12 mouse cellular contexts compared by ENCODE assay signal in the genomic region with DNA sequence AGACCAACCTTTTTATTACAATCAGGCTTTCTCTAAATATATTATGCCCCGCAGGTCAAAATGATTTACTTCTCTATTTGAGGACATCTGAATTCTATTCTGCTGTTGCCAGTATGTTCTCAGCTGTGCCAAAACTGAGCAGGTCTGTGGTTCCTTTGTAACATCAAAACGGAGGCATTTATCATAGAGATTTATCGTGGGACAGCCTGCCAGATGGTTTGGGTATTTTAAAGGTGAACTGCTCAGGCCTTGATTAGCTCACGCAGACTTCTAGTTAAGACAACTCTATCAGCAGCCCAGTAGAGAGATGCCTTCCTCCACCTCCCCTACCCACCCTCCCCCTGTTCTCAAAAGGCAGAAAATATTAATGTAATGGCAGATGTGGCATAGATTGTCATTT.
DNase-seq lines count a peak whose midpoint lies in the region; ATAC-seq and TF ChIP-seq lines count a peak whose summit lies in the region.
"Had no signal": no experiment of that assay in that cellular context is flagged by ENCODE, and none has a peak within 500 bp of the region (broad histone marks: within the 10 kb centered on the region; RNA-seq: fewer than 3 reads in every experiment).

No protein-coding gene starts in this region.

- 0 out of 2 replicates have a peak overlapping the region, but pooled peaks have one; percentile 56 for H3K27ac ChIP-seq in gastrocnemius, adult 2 months
- no peak overlapping the region for H3K27ac ChIP-seq in midbrain, embryonic 16.5 days (ENCODE audit: low read length)

- no peaks in the 10 kb centered on the region for H3K27me3 ChIP-seq in midbrain, embryonic 16.5 days (ENCODE audit: control insufficient read depth, insufficient read depth, low read depth, low read length)

- WGBS in midbrain, embryonic 16.5 days, result 44% methylated on average over 4 of the region's 4 CpGs

- peak; percentile 63 for ATAC-seq in midbrain, embryonic 16.5 days
- ATAC-seq in megakaryocyte, adult 5-6 weeks (ENCODE audit: poor library complexity, severe bottlenecking), result no peak
- ATAC-seq: inflammation-experienced regulatory T-cells, adult 6 months; liver, postnatal 0 days had no signal

- DNase-seq in gastrocnemius, adult 2 months, result no peak
- DNase-seq in gastrocnemius, adult 18-20 months (ENCODE audit: low spot score), result no peak
- peak; percentile 11 for DNase-seq in adrenal gland, postnatal 10 days
- DNase-seq in forelimb bud, embryonic 11.5 days (ENCODE audit: low read depth, low spot score), result peak; percentile 58
- DNase-seq in thymus, postnatal 25 days, result no peak
- no peak for DNase-seq in urinary bladder, postnatal 14 days (ENCODE audit: low spot score)
- DNase-seq: cerebellum, adult 11 months; liver, postnatal 0 days; right cerebral cortex, postnatal 14 days had no signal

- H3K9ac ChIP-seq in midbrain, embryonic 16.5 days (ENCODE audit: low read depth, low read length), result no peak overlapping the region
- H3K9ac ChIP-seq: liver, postnatal 0 days had no signal

- no peaks in the 10 kb centered on the region for H3K36me3 ChIP-seq in midbrain, embryonic 16.5 days (ENCODE audit: control insufficient read depth, insufficient read depth, low read length)

- H3K4me3 ChIP-seq in gastrocnemius, adult 2 months, result no peak overlapping the region
- no peak overlapping the region for H3K4me3 ChIP-seq in midbrain, embryonic 16.5 days (ENCODE audit: low read depth, low read length)

- TF ChIP-seq CTCF in gastrocnemius, adult 2 months (IDR thresholded peaks at IDR 0.05), result no peak

- intact Hi-C loops in gastrocnemius, adult 2 months (cut with DNase I), result no loop called here

- no peaks in the 10 kb centered on the region for H3K9me3 ChIP-seq in midbrain, embryonic 16.5 days (replicated peaks; ENCODE audit: control insufficient read depth, low read length, poor library complexity, severe bottlenecking)

- no peaks in the 10 kb centered on the region for H3K4me1 ChIP-seq in midbrain, embryonic 16.5 days (ENCODE audit: control insufficient read depth, insufficient read depth, low read length)

- no peak overlapping the region for H3K4me2 ChIP-seq in midbrain, embryonic 16.5 days (ENCODE audit: low read length)

Comparison
In these comparisons a context has a peak if more than half of its experiments do, and no peak if none do; other contexts are left out.
1. DNase-seq: peak in adrenal gland, postnatal 10 days (single experiment) and forelimb bud, embryonic 11.5 days (single experiment); none in gastrocnemius, adult 2 months (single experiment), gastrocnemius, adult 18-20 months (single experiment), thymus, postnatal 25 days (single experiment) and urinary bladder, postnatal 14 days (single experiment).